Mouse (Mus musculus) stomach, embryonic 16.5 days (tissue): ENCODE data around the gene Il5. TPM values are rescaled to one million over a fixed set of nuclear protein-coding genes. Genes with fewer than 3 reads are reported as not detected.
"Not testable (repeated sequence)": the region's sequence is repeated elsewhere in the genome, so short reads cannot be mapped to it uniquely, and the experiment has no call there.

Source experiments
- ATAC-seq: fragments of 200-750 bp; cut with Nextera tagmentation; 2 replicates; pipeline ENCODE4 v1.8.0; 2017; ENCODE audit warnings: moderate number of reproducible peaks, moderate TSS enrichment; ENCODE audit not compliant: insufficient read depth, low FRiP score
- H3K27ac ChIP-seq: fragments of 300-500 bp; sonication (generic); 2 replicates; pipeline ENCODE4 v1.5.1; 2014; ENCODE audit warnings: low read length
- H3K27me3 ChIP-seq: fragments of 300-500 bp; sonication (generic); 2 replicates; pipeline ENCODE4 v1.6.1; 2014; ENCODE audit warnings: low read length, control low read depth, mixed read lengths; ENCODE audit not compliant: control insufficient read depth, insufficient read depth
- H3K36me3 ChIP-seq: fragments of 300-500 bp; sonication (generic); 2 replicates; pipeline ENCODE4 v1.6.1; 2014; ENCODE audit warnings: low read length; ENCODE audit not compliant: control insufficient read depth, insufficient read depth
- H3K4me1 ChIP-seq: fragments of 300-500 bp; sonication (generic); 2 replicates; pipeline ENCODE4 v1.6.1; 2014; ENCODE audit warnings: low read length, control low read depth, mixed read lengths; ENCODE audit not compliant: control insufficient read depth, insufficient read depth
- H3K4me2 ChIP-seq: fragments of 300-500 bp; sonication (generic); 2 replicates; pipeline ENCODE4 v1.6.1; 2014; ENCODE audit warnings: low read depth, low read length, mixed read lengths
- H3K4me3 ChIP-seq: fragments of 300-500 bp; sonication (generic); replicated peaks from 2 replicates; pipeline ENCODE4 v1.5.1; 2014; ENCODE audit warnings: mild to moderate bottlenecking, low read length
- H3K9ac ChIP-seq: fragments of 300-500 bp; sonication (generic); 2 replicates; pipeline ENCODE4 v1.6.1; 2014; ENCODE audit warnings: low read length
- H3K9me3 ChIP-seq: fragments of 300-500 bp; sonication (generic); replicated peaks from 2 replicates; pipeline ENCODE4 v1.6.1; 2016; ENCODE audit warnings: low read length, control low read depth; ENCODE audit not compliant: control insufficient read depth
- WGBS: fragments of 180-500 bp; shearing (Covaris S2); extraction: QIAGEN DNeasy Blood & Tissue Kit; methylation state at CpG from one replicate; pipeline ENCODE4 v1.1.7; 2014; 5-methylcytosine and 5-hydroxymethylcytosine counted together
- polyA plus RNA-seq: library from polyadenylated mRNA; unstranded; fragments of >200 nt; fragmentation: Nextera tagmentation; extraction: Ambion mirVana; gene quantifications from 2 replicates; pipeline ENCODE4 v1.2.1, GENCODE M21; 2015

The Il5 gene
- polyA plus RNA-seq, 1 experiment from 2014 or later: not detected

DNA sequence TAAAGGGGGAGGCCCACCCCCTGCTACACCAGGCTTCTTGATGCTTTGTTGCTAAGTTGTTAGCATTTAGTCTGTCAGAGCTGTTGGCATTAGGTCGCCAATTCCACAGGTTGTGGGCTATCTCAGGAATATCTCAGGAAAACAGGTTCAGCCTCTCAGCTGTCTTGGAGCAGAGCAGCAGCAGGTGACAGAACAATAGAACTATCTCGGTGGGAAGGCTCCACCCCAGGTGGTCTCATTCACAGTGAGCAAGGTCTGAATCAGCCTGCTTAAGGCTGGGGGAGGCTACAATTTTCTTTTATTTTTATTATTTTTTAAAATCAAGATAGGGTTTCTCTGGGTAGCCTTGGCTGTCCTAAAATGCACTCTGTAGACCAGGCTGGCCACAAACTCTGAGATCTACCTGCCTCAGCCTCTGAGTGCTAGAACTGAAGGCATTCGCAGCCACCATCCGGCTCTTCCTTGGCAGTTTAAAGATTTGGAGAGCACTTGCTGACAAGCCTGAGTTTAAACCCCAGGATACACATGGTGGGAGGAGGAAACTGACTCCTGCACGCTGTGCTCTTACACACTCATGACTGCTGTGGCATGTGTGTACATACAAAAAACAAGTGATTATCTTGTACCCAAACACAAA, 29.2 kb downstream of the Il5 start:
- H3K4me1 ChIP-seq: no peaks in the 10 kb centered on the region
- H3K27me3 ChIP-seq: no peaks in the 10 kb centered on the region
- no peak overlapping the region for H3K9ac ChIP-seq
- H3K4me3 ChIP-seq: no peak overlapping the region
- WGBS: 50% methylated on average over 5 of the region's 5 CpGs
- H3K36me3 ChIP-seq: no peaks in the 10 kb centered on the region
- no peak overlapping the region for H3K4me2 ChIP-seq
- H3K9me3 ChIP-seq: no peaks in the 10 kb centered on the region
- no peak for ATAC-seq
- no peak overlapping the region for H3K27ac ChIP-seq

GRCm38 (mm10) chr11:53755011-53755595, 34.5 kb downstream of the Il5 start:
- Histone ChIP-seq H3K9ac (no peak overlapping the region), H3K4me2 (no peak overlapping the region), H3K4me1 (peaks cover 17% of the 10 kb centered on the region), H3K36me3 (no peaks in the 10 kb centered on the region), H3K9me3 (no peaks in the 10 kb centered on the region), H3K27ac (no peak overlapping the region), H3K4me3 (no peak overlapping the region), H3K27me3 (no peaks in the 10 kb centered on the region)
- 77% methylated on average over 12 of the region's 12 CpGs for WGBS
- no peak for ATAC-seq

DNA sequence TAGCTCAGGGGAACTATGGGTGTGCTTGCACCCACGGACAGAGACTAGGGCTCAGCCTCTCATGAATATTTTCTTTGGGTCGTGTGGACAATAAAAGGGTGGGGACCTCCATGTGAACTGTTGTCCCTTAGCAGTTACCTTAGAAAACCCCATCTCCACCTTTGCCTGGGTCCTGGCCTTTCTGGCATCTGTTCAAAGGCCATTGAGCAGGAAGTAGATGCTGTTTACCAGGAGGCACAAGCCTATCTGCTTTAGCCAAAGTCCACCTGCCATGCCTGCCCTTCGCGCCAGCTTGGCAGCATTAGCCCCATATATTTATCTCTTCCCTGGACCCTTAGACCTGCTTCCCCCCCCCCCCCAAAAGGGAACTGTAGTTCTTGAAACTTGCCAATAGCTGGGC, 37.0 kb downstream of the Il5 start:
- H3K4me1 ChIP-seq: peaks cover 36% of the 10 kb centered on the region
- no peak for ATAC-seq
- no peaks in the 10 kb centered on the region for H3K9me3 ChIP-seq
- H3K4me2 ChIP-seq: no peak overlapping the region
- H3K36me3 ChIP-seq: no peaks in the 10 kb centered on the region
- no peak overlapping the region for H3K27ac ChIP-seq
- 83% methylated on average over 4 of the region's 4 CpGs for WGBS
- no peak overlapping the region for H3K4me3 ChIP-seq
- H3K9ac ChIP-seq: no peak overlapping the region
- no peaks in the 10 kb centered on the region for H3K27me3 ChIP-seq

DNA sequence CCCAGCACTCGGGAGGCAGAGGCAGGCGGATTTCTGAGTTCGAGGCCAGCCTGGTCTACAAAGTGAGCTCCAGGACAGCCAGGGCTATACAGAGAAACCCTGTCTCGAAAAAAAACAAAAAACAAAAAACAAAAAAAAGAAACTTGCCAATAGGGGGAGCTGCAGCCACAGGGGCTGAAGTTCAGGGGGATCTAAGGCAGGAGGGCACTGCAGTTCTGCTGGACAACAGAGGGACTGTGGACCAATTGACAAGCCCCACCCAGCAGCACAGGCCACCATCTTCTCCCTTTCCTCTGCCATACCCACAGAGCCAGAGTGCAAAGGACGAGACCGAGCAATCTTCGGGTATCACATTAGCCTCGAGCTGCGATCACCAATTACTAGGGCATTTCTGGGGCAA, 37.4 kb downstream of the Il5 start:
- H3K9me3 ChIP-seq, H3K9ac ChIP-seq, H3K4me3 ChIP-seq, H3K27me3 ChIP-seq, ATAC-seq, H3K27ac ChIP-seq, H3K36me3 ChIP-seq, H3K4me2 ChIP-seq: not testable (repeated sequence)
- WGBS: 79% methylated on average over 9 of the region's 9 CpGs
- peaks cover 40% of the 10 kb centered on the region for H3K4me1 ChIP-seq

- WGBS: 39% methylated on average over 6 of the region's 6 CpGs
- no peak for ATAC-seq
- Histone ChIP-seq H3K27me3 (no peaks in the 10 kb centered on the region), H3K4me3 (no peak overlapping the region), H3K36me3 (no peaks in the 10 kb centered on the region), H3K9ac (peak overlapping the region; percentile 36), H3K27ac (peak overlapping the region; percentile 49), H3K4me2 (no peak overlapping the region), H3K9me3 (no peaks in the 10 kb centered on the region), H3K4me1 (peaks cover 47% of the 10 kb centered on the region)
These were observed 38.3 kb downstream of the Il5 start for GRCm38 (mm10) chr11:53758791-53759351.

- WGBS: 25% methylated on average over 22 of the region's 22 CpGs
- Histone ChIP-seq H3K9me3 (no peaks in the 10 kb centered on the region), H3K36me3 (no peaks in the 10 kb centered on the region), H3K4me3 (no peak overlapping the region), H3K9ac (peak overlapping the region; percentile 22; the same call in 1 of the 2 replicates), H3K27ac (peak overlapping the region; percentile 49), H3K4me2 (peak overlapping the region; percentile 27), H3K4me1 (peaks cover 51% of the 10 kb centered on the region), H3K27me3 (no peaks in the 10 kb centered on the region)
- no peak for ATAC-seq
These were observed 39.2 kb downstream of the Il5 start for GRCm38 (mm10) chr11:53759545-53760406.

DNA sequence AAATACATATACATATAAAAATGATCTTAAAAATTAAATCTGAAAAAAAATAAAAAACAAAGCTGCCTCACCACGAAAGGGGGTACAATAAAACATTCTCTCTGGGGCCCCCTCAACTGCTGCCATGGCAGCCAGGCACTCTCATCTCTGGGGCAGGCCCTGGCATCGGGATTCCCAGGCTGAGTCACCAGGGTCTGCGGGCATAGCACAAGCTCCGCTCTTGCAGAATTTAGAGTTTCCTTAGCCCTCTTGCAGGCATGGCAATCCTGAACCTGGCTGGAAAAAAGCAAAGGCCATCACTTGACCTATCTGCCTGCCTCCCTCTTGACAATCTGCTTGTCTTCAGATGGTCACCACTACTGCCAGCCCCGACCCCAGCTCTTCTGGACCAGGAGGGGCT, 40.7 kb downstream of the Il5 start:
- no peaks in the 10 kb centered on the region for H3K36me3 ChIP-seq
- peaks cover 51% of the 10 kb centered on the region for H3K4me1 ChIP-seq
- no peak overlapping the region for H3K9ac ChIP-seq
- peak overlapping the region; percentile 93 for H3K27ac ChIP-seq
- H3K9me3 ChIP-seq: no peaks in the 10 kb centered on the region
- no peak for ATAC-seq
- H3K4me3 ChIP-seq: no peak overlapping the region
- 64% methylated on average over 5 of the region's 5 CpGs for WGBS
- H3K27me3 ChIP-seq: no peaks in the 10 kb centered on the region
- no peak overlapping the region for H3K4me2 ChIP-seq

GRCm38 (mm10) chr11:53761822-53762221, 41.2 kb downstream of the Il5 start:
- no peak for ATAC-seq
- Histone ChIP-seq H3K36me3 (no peaks in the 10 kb centered on the region), H3K27me3 (no peaks in the 10 kb centered on the region), H3K4me3 (no peak overlapping the region), H3K27ac (peak overlapping the region; percentile 93), H3K9ac (no peak overlapping the region), H3K9me3 (no peaks in the 10 kb centered on the region), H3K4me2 (no peak overlapping the region), H3K4me1 (peaks cover 51% of the 10 kb centered on the region)
- 36% methylated on average over 2 of the region's 2 CpGs for WGBS

GRCm38 (mm10) chr11:53762426-53762825, 41.8 kb downstream of the Il5 start:
- H3K9ac ChIP-seq: peak overlapping the region; percentile 62
- no peaks in the 10 kb centered on the region for H3K9me3 ChIP-seq
- H3K36me3 ChIP-seq: no peaks in the 10 kb centered on the region
- peak overlapping the region; percentile 93 for H3K27ac ChIP-seq
- peak; percentile 8; the same call in 1 of the 2 replicates for ATAC-seq
- peak overlapping the region; percentile 32 for H3K4me3 ChIP-seq
- WGBS: 38% methylated on average over 2 of the region's 2 CpGs
- peak overlapping the region; percentile 69 for H3K4me2 ChIP-seq
- no peaks in the 10 kb centered on the region for H3K27me3 ChIP-seq
- peaks cover 51% of the 10 kb centered on the region for H3K4me1 ChIP-seq
